Mouse (Mus musculus) limb, embryonic 14.5 days (tissue): Measurements from ENCODE around the gene Galnt4. TPM values are rescaled to one million over a fixed set of nuclear protein-coding genes. Genes with fewer than 3 reads are reported as not detected.
"Not testable (repeated sequence)": the region's sequence is repeated elsewhere in the genome, so short reads cannot be mapped to it uniquely, and the experiment has no call there.

ENCODE experiments used
- ATAC-seq: fragments of 200-750 bp; cut with Nextera tagmentation; 2 replicates; pipeline ENCODE4 v1.8.0; 2017; ENCODE audit warnings: low read depth, moderate number of reproducible peaks, moderate TSS enrichment; ENCODE audit not compliant: low FRiP score
- DNase-seq: peaks from one replicate; pipeline ENCODE4 v3.0.0-alpha.2; 2015; ENCODE audit warnings: low spot score
- H3K27ac ChIP-seq: fragments of 300-500 bp; sonication (generic); replicated peaks from 2 replicates; pipeline ENCODE4 v1.5.1; 2014; ENCODE audit warnings: low read depth, mild to moderate bottlenecking, low read length, moderate library complexity, mixed read lengths
- H3K27me3 ChIP-seq: fragments of 300-500 bp; sonication (generic); 2 replicates; pipeline ENCODE4 v1.6.1; 2014; ENCODE audit warnings: low read length, mixed read lengths; ENCODE audit not compliant: control insufficient read depth, insufficient read depth
- H3K36me3 ChIP-seq: fragments of 300-500 bp; sonication (generic); 2 replicates; pipeline ENCODE4 v1.6.1; 2014; ENCODE audit warnings: mild to moderate bottlenecking, low read length, moderate library complexity, mixed read lengths; ENCODE audit not compliant: control insufficient read depth, insufficient read depth
- H3K4me1 ChIP-seq: fragments of 300-500 bp; sonication (generic); 2 replicates; pipeline ENCODE4 v1.6.1; 2014; ENCODE audit warnings: antibody characterized with exemption, low read length, mixed read lengths; ENCODE audit not compliant: control insufficient read depth, insufficient read depth
- H3K4me2 ChIP-seq: fragments of 300-500 bp; sonication (generic); replicated peaks from 2 replicates; pipeline ENCODE4 v1.6.1; 2014; ENCODE audit warnings: low read depth, mild to moderate bottlenecking, low read length, moderate library complexity; ENCODE audit not compliant: severe bottlenecking
- H3K4me3 ChIP-seq: fragments of 300-500 bp; sonication (generic); replicated peaks from 2 replicates; pipeline ENCODE4 v1.5.1; 2014; ENCODE audit warnings: low read length
- H3K9ac ChIP-seq: fragments of 300-500 bp; sonication (generic); 2 replicates; pipeline ENCODE4 v1.6.1; 2014; ENCODE audit warnings: mild to moderate bottlenecking, low read depth, low read length, moderate library complexity; ENCODE audit not compliant: severe bottlenecking
- H3K9me3 ChIP-seq: fragments of 300-500 bp; sonication (generic); 2 replicates; pipeline ENCODE4 v1.6.1; 2016; ENCODE audit warnings: low read length; ENCODE audit not compliant: control insufficient read depth
- POLR2A ChIP-seq: fragments of 200-500 bp; IDR thresholded peaks from 2 replicates; pipeline ENCODE4 v1.8.0; 2012; ENCODE audit warnings: inconsistent platforms, mild to moderate bottlenecking, moderate library complexity, borderline replicate concordance; ENCODE audit not compliant: insufficient read depth, insufficient read length; ENCODE audit errors: extremely low read depth
- WGBS: fragments of 180-500 bp; shearing (Covaris S2); extraction: QIAGEN DNeasy Blood & Tissue Kit; methylation state at CpG from one replicate; pipeline ENCODE4 v1.1.7; 2014; 5-methylcytosine and 5-hydroxymethylcytosine counted together
- polyA plus RNA-seq, 2 experiments: library from polyadenylated mRNA; depleted of rRNA in 1 of 2; stranded (reverse) in 1 of 2; unstranded in 1 of 2; fragments of >200 nt; fragmentation: Nextera tagmentation in 1 of 2; extraction: Ambion mirVana in 1 of 2; gene quantifications; 2 replicates each; pipeline versions ENCODE4 v1.2.1 to v1.2.3; 2012 to 2014

Galnt4 gene
- polyA plus RNA-seq, 2 experiments: 4.3 to 13.0 TPM

DNA sequence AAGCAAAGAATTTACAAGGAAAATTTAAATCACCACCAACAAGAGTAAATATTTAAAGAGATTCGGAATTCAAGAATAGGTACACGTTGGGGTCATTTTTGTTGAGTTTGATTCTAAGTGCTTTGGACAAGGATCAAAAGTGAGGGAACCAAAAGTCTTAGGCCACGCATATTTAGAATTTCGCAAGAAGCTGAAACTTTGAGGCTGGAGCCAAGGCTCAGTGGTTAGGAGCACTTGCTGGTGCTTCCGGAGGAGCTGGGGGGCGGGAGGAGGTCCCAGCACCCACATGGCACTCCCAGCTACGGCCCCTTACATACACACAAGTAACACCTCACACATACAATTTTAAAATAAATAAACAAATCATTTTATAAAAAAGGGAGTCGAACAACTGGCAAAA lies 38.6 kb downstream of the Galnt4 start:
- H3K4me1 ChIP-seq: no peaks in the 10 kb centered on the region
- WGBS: 95% methylated on average over 8 of the region's 8 CpGs
- H3K4me2 ChIP-seq: no peak overlapping the region
- H3K36me3 ChIP-seq: peaks cover 12% of the 10 kb centered on the region
- no peak overlapping the region for H3K4me3 ChIP-seq
- TF ChIP-seq POLR2A: no peak
- no peaks in the 10 kb centered on the region for H3K27me3 ChIP-seq
- ATAC-seq (no peak), DNase-seq (no peak)
- no peak overlapping the region for H3K9ac ChIP-seq
- H3K27ac ChIP-seq: no peak overlapping the region
- no peaks in the 10 kb centered on the region for H3K9me3 ChIP-seq

DNA sequence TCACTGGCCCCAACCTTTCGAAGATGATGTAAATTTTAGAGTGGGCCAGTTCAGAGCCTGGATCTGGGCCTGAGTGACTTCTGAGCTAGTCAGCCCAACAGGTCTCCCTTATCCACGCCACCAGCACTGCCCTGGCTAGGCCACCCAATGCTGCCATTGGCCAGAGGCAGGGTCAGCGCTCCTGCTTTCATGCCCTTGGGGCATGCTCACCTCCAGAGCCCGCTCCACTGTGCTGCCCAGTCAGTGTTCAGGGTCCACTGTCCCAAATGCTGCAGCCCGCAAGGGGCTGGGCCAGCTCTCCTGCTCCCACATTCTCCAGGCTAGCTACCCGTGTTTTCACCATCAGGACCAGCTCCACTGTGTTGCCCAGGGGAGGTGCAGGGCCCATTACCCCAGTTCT lies 42.1 kb downstream of the Galnt4 start:
- no peak overlapping the region for H3K4me3 ChIP-seq
- H3K9ac ChIP-seq: no peak overlapping the region
- peaks cover 8% of the 10 kb centered on the region for H3K36me3 ChIP-seq
- no peak overlapping the region for H3K4me2 ChIP-seq
- H3K27ac ChIP-seq: no peak overlapping the region
- WGBS: 90% methylated on average over 6 of the region's 6 CpGs
- no peaks in the 10 kb centered on the region for H3K27me3 ChIP-seq
- no peak for ATAC-seq
- H3K4me1 ChIP-seq: no peaks in the 10 kb centered on the region
- no peak for TF ChIP-seq POLR2A
- no peaks in the 10 kb centered on the region for H3K9me3 ChIP-seq
- no peak for DNase-seq

- Histone ChIP-seq H3K9ac (no peak overlapping the region), H3K4me3 (no peak overlapping the region), H3K36me3 (peaks cover 5% of the 10 kb centered on the region; the same call in 1 of the 2 replicates), H3K9me3 (no peaks in the 10 kb centered on the region), H3K27me3 (no peaks in the 10 kb centered on the region), H3K4me2 (no peak overlapping the region), H3K4me1 (no peaks in the 10 kb centered on the region), H3K27ac (no peak overlapping the region)
- DNase-seq (no peak), ATAC-seq (no peak)
- TF ChIP-seq POLR2A: no peak
- WGBS: 89% methylated on average over 1 of the region's 1 CpGs
Observed at GRCm38 (mm10) chr10:99151580-99151979, 43.6 kb downstream of the Galnt4 start.

- 89% methylated on average over 6 of the region's 6 CpGs for WGBS
- H3K9me3 ChIP-seq: no peaks in the 10 kb centered on the region
- ATAC-seq: no peak
- no peak overlapping the region for H3K4me2 ChIP-seq
- H3K9ac ChIP-seq: no peak overlapping the region
- 0 out of 2 replicates have a peak, but pooled peaks cover 5% of the 10 kb centered on the region for H3K36me3 ChIP-seq
- H3K27ac ChIP-seq: no peak overlapping the region
- H3K27me3 ChIP-seq: no peaks in the 10 kb centered on the region
- TF ChIP-seq POLR2A: no peak
- DNase-seq: no peak
- no peaks in the 10 kb centered on the region for H3K4me1 ChIP-seq
- no peak overlapping the region for H3K4me3 ChIP-seq
Observed at GRCm38 (mm10) chr10:99152063-99152462, 44.1 kb downstream of the Galnt4 start.

DNA sequence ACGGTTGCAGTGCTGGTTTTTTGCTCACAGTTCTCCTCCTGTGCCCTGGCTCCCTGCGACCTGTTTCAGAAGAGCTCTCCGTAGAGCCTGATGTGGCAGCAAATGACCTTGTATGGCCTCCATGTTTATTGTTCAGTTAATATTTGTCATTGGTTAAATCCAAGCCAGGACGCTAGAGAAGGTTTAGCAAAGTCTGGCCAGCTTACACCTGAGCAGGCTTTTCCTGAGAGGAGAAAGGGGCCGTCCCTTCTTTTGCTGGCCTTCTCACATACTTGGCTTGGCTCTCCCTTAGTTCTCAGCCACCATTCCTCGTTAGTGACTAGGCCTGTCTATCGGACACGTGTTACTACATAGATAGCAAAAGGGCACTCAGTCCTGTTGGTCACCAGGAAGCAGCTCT lies 46.7 kb downstream of the Galnt4 start:
- TF ChIP-seq POLR2A: no peak
- no peaks in the 10 kb centered on the region for H3K9me3 ChIP-seq
- H3K4me2 ChIP-seq: no peak overlapping the region
- 0 out of 2 replicates have a peak, but pooled peaks cover 6% of the 10 kb centered on the region for H3K36me3 ChIP-seq
- 89% methylated on average over 8 of the region's 8 CpGs for WGBS
- no peaks in the 10 kb centered on the region for H3K27me3 ChIP-seq
- H3K4me3 ChIP-seq: no peak overlapping the region
- ATAC-seq (no peak), DNase-seq (no peak)
- no peak overlapping the region for H3K9ac ChIP-seq
- no peaks in the 10 kb centered on the region for H3K4me1 ChIP-seq
- no peak overlapping the region for H3K27ac ChIP-seq

DNA sequence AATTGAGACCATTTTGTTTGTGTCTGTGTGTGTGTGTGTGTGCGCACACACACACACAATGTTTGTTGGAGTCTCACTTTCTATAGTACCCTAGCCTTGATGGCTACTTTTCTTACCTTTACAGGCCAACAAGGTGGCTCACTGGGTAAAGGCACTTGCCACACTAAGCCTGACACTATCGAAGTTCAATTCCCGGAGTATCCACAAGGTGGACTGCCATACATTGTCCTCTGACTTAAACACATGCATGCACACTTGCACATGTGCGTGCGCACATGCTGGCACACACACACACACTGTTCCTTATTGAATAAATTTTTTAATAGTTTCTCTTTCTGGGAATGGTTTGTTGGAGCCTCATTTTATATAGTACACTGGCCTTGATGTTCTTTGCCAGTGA lies 48.8 kb downstream of the Galnt4 start:
- WGBS: 87% methylated on average over 5 of the region's 5 CpGs
- DNase-seq (no peak), ATAC-seq (no peak)
- no peak overlapping the region for H3K9ac ChIP-seq
- no peak for TF ChIP-seq POLR2A
- H3K36me3 ChIP-seq: peaks cover 3% of the 10 kb centered on the region; the same call in 1 of the 2 replicates
- H3K27ac ChIP-seq: no peak overlapping the region
- no peak overlapping the region for H3K4me3 ChIP-seq
- H3K27me3 ChIP-seq: no peaks in the 10 kb centered on the region
- H3K9me3 ChIP-seq: no peaks in the 10 kb centered on the region
- no peak overlapping the region for H3K4me2 ChIP-seq
- no peaks in the 10 kb centered on the region for H3K4me1 ChIP-seq

DNA sequence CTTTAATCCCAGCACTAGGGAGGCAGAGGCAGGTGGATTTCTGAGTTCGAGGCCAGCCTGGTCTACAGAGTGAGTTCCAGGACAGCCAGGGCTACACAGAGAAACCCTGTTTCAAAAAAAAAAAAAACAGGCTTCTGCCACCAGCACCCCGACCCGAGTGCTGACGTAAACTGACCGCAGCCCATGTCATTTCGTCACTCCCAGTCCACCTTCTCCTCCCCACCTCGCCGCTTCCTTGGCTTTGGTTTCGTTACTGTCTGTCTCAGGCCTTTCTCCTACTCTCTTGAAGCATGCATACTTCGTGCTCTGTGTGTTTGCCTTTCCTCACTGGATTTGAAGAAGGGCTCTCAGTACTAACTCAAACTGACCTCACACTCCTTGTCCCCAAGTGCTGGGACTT lies 49.7 kb downstream of the Galnt4 start:
- DNase-seq: not testable (repeated sequence)

More for the DNA sequence above, 49.7 kb downstream of the Galnt4 start:
- 93% methylated on average over 10 of the region's 10 CpGs for WGBS
- not testable (repeated sequence) for H3K36me3 ChIP-seq, H3K27ac ChIP-seq, H3K4me2 ChIP-seq, H3K9ac ChIP-seq, ATAC-seq, H3K9me3 ChIP-seq, H3K4me3 ChIP-seq, H3K4me1 ChIP-seq, H3K27me3 ChIP-seq
